Mouse (Mus musculus): ENCODE data around the gene Rhof. TPM values are rescaled to one million over a fixed set of nuclear protein-coding genes. Genes with fewer than 3 reads are reported as not detected.

Rhof gene
- total RNA-seq, 2 experiments from 2014 or later, result 1.4 to 1.7 TPM

DNA sequence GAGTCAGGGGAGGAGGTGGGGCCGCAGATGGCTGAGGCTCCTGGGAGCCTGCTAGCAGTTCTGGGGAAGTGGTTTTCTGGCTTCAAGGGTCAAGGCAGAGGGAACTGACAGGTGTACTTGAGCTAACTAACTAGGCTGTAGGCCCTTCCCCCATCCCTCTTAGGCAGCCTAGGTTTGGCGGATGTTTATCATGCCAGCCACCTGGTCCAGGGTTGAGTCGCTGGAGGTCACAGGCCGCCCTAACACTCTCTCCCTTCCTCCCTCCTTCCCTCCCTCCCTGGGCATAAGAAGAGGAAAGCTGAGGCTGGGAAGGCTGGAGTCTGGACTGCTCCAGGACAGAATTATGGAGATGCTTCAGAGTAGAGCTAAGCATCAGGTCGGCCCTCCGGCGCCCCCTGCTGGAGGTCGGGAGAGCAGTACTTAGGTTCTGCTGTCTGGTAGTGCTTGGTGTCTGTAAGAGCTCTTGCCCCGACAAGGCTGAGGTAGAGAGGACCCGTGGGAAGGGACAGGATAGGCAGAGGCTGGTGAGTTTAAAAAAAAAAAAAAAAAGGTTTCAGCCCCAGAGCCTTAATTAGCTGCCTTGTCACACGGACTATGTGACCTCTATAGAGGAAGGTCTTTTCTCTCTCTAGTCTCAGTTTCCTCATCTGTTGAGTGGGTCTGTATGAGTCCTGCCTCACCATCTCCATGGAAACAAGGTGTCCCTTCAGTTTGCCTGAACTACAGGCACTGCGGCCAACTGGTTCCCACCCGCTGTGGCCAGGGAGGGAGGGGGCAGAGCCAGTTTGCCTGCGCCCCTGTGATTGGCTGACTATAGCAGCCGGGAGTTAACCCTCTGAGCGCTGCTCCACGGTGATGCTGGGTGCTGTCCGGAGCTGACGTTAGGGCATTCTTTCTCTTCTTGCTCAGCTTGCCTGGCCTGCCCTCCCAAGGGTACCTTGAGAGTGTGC is 17.2 kb upstream of the Rhof start:
- ATAC-seq (replicated peaks; ENCODE audit: low FRiP score, poor library complexity, severe bottlenecking), result peak; percentile 86

DNA sequence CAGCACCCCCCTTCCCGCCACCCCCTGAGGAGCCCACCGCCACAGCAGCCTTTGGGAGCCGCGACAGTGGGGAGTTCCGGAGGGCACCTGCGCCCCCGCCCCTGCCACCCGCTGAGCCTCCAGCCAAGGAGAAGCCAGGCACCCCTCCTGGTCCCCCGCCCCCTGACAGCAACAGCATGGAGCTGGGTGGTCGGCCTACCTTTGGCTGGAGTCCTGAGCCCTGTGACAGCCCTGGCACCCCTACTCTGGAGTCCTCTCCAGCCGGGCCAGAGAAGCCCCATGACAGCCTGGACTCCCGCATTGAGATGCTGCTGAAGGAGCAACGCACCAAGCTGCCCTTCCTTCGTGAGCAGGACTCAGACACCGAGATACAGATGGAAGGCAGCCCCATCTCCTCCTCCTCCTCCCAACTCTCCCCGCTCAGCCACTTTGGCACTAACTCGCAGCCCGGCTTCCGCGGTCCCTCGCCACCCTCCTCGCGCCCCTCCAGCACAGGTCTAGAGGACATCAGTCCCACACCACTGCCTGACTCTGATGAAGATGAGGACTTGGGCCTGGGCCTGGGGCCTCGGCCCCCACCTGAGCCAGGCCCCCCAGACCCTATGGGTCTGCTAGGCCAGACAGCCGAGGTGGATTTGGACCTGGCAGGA is 15.7 kb upstream of the Rhof start:
- ATAC-seq (replicated peaks; ENCODE audit: low FRiP score, poor library complexity, severe bottlenecking), result no peak

DNA sequence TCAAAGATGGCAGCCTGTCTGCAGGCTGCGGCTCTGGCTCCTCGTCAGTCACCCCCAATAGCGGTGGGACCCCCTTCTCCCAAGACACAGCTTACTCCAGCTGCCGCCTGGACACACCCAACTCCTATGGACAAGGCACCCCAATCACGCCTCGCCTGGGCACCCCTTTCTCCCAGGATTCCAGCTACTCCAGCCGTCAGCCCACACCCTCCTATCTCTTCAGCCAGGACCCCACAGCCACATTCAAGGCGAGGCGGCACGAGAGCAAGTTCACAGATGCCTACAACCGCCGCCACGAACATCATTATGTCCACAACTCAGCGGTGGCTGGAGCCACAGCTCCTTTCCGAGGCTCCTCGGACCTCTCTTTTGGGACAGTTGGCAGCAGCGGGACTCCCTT is 15.1 kb upstream of the Rhof start:
- no peak for ATAC-seq (replicated peaks; ENCODE audit: low FRiP score, poor library complexity, severe bottlenecking)

DNA sequence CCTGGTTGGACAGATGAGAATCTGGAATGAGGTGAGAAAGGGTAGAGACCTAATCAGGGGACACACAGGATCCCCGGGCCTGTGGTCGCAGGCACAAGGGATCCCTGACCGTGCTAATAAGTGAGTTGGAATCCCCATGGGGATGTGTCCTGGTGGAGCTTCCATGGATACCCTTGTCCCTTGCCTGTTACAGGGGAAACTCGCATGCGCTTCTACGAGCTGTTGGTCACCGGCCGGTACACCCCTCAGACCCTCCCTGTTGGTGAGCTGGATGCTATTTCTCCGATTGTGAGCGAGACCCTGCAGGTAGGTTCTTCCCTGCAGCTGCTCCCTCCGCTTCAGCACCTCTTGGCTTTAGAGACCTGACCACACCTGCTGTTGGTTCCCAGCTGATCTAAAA is 13.9 kb upstream of the Rhof start:
- ATAC-seq (replicated peaks; ENCODE audit: low FRiP score, poor library complexity, severe bottlenecking), result no peak

DNA sequence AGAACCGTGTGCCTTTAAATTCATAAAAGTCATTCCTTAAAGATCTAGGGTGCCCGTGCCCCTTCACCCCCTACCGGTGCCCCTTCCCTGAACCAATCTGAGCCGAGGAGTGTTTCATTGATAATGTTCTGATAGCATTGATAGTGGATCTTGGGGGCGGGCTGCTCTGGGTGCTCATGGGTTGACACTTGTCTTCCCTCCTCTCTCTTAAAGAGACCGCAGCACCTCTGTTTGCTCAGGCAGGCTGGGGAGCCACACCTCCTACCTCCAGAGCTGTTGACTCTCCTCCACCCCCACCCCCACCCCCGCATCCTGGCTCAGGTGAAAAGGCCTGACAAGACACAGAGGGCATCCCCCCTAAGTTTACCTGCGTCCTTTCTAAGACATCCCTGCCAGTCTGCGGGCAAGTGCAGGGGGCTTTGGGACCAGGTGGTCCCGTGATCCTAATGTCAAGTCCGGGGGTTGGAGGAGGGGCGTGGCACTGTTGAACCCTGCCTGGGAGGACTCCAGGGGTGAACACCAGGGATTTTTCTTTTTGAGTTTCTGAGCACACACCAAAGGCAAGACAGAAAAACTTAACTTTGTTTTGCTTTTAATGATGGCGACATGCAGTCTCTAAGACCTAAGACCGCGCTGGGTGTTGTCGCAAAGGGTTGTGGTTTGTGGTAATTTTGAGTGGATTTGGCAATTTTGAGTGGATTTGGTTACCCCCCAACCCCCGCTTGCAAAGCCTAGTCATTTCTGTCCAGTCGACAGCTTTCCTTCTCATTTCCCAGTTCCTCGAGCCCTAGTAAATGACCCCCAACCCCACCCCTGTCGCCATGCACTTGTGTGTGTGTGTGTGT is 12.5 kb upstream of the Rhof start:
- ATAC-seq (replicated peaks; ENCODE audit: low FRiP score, poor library complexity, severe bottlenecking), result no peak

DNA sequence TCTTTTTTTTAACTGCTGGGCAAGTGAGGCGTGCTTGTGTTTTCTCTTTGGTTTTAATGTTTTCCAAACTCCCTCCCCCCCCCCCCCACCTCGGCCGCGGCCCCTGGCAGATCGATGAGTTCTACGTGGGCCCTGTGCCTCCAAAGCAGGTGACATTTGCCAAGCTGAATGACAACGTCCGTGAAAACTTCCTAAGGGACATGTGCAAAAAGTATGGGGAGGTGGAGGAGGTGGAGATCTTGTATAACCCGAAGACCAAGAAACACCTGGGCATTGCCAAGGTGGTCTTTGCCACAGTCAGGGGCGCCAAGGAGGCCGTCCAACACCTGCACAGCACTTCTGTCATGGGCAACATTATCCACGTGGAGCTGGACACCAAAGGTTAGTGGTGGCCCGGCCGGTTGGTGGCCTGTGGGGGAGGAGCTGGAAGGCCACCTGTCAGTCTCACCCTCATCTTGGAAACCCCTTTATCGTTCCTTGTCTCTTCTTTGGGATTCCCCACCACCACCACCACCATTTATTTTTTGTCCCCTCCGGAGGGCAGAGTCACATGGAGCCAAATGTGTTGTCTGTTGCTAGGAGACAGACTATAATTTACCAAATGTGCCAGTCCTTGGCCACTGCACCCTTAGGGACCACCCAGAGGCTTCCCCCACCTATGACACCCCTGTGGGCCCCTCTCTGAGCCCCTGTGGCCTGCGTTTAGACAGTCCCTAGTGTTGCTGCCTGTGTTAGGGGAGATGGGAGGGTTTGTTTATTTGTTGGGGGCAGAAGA is 11.7 kb upstream of the Rhof start:
- ATAC-seq (replicated peaks; ENCODE audit: low FRiP score, poor library complexity, severe bottlenecking), result no peak

DNA sequence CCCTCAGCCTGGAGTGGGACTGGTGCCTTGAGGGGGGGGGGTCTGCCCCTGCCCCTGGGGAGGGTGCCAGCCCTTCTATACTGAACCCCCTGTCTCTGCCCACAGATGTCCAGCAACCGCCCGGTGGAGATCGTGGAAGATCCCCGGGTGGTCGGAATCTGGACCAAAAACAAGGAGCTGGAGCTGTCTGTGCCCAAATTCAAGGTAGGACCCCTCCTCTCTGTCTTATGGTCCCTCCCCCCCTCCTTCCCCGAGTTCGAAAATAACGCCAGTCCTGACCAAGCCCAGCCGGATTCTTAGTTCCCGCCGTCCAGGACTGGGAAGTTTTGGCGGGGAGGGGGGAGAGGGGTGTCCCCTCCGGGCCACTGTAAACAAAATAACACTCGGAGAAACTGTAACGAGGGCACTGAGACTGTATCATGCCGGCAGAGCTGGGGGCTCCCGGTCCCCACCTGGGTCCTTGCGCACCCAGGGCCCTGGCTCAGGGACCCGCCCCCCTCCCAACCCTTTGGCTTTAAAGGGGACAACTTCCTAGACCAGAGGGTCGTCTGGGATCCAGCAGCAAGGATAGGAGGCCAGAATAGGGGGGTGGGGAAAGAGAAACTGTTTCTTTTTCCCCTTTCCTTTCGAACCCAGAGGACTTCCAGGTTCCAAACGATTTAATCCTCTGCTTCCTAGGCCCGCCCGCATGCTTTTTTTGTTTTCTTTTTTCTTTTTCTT is 10.9 kb upstream of the Rhof start:
- ATAC-seq (replicated peaks; ENCODE audit: low FRiP score, poor library complexity, severe bottlenecking), result no peak

DNA sequence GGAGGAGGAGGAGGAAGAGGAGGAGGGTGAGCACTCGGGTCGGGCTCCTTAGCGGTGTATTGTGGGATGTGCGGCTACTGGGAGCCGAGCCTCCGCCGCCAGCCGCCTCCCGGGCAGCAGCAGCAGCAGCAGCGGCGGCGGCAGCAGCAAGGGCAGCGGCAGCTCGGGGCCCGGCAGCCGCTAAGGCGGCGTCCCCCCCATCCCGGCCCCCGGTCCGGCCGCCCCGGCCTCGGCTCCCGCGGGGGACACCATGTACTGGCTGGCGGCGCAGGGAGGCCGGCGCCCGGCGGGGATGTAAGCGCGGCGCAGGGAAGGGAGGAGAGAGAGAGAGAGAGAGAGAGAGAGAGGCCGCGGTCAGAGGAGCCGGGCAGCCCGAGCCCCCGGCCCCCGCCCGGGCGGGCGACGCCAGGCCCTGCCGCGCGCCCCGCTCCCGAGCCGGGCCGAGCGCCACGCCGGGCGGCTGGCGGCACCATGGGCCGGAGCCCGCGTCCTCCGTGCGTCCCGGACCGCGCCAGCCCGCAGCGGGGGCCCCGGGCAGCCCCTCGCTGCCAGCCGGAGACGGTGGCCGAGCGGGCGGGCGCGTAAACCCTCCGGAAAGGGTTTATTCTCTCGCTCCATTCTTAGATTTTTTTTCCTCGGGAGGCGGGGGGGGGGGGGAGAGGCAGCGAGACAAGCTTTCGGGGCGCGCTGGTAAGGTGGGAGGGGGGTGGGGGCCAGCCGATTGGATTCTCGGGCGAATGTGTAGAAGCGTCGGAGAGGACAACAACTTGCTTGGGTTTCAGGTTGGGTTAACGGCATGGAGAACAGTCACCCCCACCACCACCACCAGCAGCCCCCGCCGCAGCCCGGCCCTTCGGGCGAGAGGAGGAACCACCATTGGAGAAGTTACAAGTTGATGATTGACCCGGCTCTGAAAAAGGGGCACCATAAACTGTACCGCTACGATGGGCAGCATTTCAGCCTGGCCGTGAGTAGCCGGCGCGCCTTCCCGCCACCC is 10.0 kb upstream of the Rhof start, which contains the start of gene Setd1b:
TSS of gene Setd1b (plus strand) at position 33 of the 997 bp plus-strand sequence.
- peak; percentile 40 for ATAC-seq (replicated peaks; ENCODE audit: low FRiP score, poor library complexity, severe bottlenecking)

DNA sequence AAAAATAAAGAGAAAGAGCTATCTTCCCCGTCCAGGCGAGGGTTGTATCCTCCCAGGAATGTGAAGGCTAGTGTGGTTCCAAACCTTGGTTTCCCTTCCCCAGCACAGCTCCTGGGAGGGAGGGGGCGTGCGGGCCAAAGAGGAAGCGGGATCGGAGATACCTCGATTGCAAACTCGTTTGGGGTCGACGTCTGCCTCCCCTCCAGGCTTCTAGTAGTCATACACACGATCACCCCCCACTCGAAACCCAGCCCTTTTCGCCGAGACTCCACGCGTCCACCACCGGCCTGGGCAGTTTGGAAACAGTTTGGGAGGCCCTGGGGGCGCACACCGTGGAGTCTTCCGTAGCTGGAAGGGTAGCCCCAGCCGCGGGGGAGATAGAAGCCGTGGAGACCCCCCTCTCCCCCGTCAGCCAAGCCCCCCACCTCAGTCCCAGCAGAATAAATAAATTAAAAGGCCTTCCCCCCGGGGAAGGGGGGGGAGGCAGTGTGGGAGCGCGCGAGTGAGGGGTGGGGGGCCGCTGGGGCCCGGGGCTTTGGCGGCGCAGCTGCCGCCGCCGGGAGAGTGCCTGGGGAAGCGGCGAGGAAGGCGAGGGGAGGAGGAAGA is 9.2 kb upstream of the Rhof start:
- 0 out of 2 replicates have a peak, but pooled peaks have one; percentile 4 for ATAC-seq (replicated peaks; ENCODE audit: low FRiP score, poor library complexity, severe bottlenecking)

DNA sequence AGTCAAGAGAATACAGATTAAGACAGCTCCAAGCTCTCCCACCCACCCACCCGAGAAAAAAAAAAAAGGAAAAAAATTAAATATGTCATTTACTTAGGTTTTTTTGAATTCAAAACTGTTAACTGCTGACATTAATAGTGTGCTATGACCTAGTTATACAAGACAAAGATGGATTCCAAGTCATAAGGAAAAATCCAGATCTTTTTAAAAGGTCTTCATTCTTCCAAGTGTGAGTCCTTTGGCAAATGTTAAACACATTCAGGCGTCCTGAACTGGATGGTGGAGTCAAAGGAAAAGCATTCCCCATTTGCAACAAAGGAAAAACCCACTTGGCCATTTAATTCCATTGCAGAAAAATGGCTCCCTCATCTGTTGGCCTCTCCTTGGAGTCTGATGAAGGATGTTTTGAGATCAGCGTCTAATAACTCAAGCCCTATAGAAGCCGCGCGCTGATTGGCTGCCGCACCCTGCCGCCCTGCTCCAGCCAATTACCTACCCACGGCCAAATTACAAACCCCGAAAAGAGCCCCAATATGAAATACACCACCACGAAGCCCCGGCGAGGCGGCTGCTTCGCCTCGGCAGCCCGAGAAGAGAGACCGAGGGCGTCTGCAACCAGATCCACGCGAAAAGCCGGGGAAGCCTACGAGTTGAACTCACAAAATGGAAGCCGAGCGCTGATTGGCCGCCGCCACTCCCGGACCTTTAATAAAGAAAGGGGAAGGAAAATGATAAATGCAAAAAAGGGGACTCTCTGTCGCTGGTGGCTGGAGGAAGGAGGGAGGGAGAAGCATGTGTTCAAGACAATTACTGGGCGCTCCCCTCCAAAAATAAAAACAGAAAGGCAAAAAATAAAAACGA is 8.4 kb upstream of the Rhof start:
- ATAC-seq (replicated peaks; ENCODE audit: low FRiP score, poor library complexity, severe bottlenecking), result peak; percentile 53

DNA sequence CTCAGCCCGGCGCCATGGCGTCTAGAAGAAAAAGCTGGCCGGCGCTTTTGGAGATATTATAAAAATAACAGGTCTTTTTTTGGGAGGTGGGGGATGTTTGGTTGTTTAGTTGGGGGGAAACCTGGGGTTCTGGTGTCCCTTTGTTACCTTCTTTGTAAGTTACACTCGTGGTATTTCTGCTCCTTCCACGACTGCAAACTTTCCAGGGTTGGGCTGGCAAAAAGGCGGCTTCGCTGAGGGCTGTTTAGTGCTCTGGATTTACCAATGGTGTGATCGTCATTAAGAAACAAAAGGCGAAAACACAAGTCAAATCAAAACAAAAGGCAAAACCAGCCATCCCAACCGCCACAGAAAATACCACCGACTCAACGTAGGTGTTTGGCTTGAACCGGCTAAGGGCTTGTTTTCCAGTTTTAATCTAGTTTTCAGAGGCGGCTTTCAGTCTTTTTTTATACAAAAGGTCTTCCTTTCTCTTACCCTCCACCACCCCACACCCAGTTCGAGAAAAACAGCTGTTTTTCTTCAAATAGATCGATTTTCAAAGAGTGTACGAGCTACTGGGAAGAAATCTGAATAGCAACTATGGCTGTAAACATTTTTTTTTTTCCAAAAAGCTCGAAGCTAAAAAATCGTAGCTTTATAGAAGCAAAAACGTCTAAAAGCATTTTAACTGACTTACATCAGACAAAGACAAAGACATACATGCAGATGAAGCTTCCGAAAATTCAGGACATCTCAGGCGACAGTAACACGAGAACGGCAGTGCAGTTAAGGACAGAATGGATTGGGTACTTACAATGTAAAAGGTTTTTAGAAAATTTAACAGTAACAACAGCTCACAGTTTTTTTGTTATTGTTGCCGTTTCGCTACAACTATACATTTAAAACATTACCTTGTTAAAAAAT is 7.5 kb upstream of the Rhof start:
- ATAC-seq (replicated peaks; ENCODE audit: low FRiP score, poor library complexity, severe bottlenecking), result no peak

DNA sequence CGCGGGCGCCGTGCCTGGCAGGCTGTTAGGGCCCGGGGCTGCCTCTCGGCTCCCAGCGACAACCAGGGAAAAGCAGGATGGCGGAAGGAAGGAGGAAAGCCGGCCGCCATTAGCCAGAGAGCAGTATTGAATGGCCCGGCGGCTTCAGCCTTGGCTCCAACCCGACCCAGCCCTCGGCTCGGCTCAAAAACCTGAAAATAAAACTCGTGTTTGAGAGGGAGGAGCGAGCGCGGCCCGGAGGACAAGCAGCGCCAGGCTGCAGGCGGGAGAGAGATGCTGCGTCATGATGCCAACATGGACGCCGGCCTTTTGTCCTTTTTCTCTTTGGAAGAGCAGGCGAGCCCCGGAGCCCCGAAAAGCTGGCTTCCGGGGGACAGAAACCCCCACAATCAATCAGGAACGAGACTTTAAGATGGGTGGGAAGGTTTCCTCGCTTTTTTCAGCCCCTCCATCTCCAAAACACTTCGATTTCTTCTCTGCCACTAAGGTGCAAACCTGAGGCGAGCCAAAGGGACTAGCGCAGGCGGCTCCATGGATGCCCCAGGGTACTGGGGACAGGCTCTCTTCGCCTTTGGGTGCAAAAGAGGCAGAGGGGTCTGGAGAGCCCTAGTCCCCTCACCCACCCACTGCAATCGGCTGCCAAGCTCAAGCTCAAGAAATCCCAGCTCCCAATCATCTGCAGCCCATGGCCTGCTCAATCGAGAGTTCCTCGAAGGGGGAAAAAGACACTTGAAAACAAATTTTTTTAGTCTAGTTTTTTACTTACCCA is 6.6 kb upstream of the Rhof start:
- ATAC-seq (replicated peaks; ENCODE audit: low FRiP score, poor library complexity, severe bottlenecking), result peak; percentile 32

DNA sequence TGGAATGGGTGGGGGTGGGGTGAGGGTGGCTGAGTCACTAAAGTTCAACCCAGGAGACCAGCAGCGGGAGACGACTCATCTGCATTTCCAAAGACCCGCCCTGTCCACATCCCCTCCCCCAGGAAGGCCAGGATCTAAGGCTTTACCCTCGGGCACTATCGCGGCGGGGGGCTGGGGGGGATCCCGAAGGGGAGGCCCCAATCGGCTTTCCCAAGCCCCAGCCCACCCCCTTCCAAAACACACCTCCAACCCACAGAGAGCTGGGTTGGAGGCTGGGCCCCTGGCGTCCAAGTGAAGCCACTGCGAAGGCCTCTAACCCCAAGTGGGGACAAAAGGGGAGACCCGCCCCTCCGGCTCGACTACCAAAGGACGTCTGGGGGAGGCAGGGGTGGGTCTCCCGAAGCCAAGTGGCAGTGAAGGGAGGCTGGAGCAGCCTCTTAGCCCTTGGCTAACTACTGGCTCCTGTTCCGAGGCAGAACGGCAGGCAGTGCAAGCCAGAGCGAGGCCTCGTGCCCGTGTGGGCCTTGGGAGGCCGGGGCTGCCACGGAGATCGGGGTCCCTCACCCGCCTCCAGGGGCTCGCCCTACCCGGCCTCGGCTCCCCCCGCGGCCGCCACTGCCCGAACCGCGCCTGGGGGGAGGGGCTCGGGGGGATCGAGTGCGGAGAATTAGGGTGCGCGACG is 5.9 kb upstream of the Rhof start:
- no peak for ATAC-seq (replicated peaks; ENCODE audit: low FRiP score, poor library complexity, severe bottlenecking)

DNA sequence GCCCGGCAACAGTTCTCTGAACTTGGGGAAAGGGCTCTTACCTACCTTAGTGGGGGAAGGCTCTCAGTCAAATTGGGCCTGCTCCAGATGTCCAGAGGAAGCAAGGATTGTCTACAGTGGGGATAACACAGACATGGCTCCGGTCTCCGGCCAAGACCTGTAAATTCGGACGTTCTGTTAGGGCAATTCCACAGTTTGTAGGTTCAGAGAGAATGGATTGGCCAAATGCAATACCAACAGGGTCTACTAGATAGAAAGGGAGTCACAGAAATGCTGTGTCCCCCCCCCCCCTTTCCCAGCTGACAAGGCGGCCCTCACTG is 5.4 kb upstream of the Rhof start:
- no peak for ATAC-seq (replicated peaks; ENCODE audit: low FRiP score, poor library complexity, severe bottlenecking)

Measured in erythroid progenitor cell, adult 5-6 weeks (primary cell).